Mouse (Mus musculus) brain, embryonic 14.5 days (tissue): Measurements from ENCODE around the gene Wdr13.
"Not testable (repeated sequence)": the region's sequence is repeated elsewhere in the genome, so short reads cannot be mapped to it uniquely, and the experiment has no call there.

Experiments used
- CTCF ChIP-seq: fragments of 200-500 bp; IDR thresholded peaks from 2 replicates; pipeline ENCODE4 v1.5.1; 2012; ENCODE audit warnings: inconsistent platforms, mild to moderate bottlenecking, moderate library complexity, borderline replicate concordance; ENCODE audit not compliant: insufficient read depth, insufficient read length; ENCODE audit errors: extremely low read depth
- POLR2A ChIP-seq: fragments of 200-500 bp; IDR thresholded peaks from 2 replicates; pipeline ENCODE4 v1.6.1; 2012; ENCODE audit warnings: mild to moderate bottlenecking, inconsistent platforms, borderline replicate concordance; ENCODE audit not compliant: poor library complexity, insufficient read depth, insufficient read length, severe bottlenecking; ENCODE audit errors: extremely low read depth

GRCm38 (mm10) chrX:8096068-8096786, 36.5 kb downstream of the Wdr13 start:
- TF ChIP-seq CTCF, POLR2A: not testable (repeated sequence)
